Mouse (Mus musculus) stomach, postnatal 0 days (tissue): Measurements from ENCODE around the gene Myh3.

Experiments used
- CTCF ChIP-seq: IDR thresholded peaks from 2 replicates; pipeline ENCODE4 v1.5.1; 2016; ENCODE audit warnings: antibody characterized with exemption, low read depth, mild to moderate bottlenecking, moderate library complexity
- EP300 ChIP-seq: optimal IDR thresholded peaks from 2 replicates; pipeline ENCODE3; 2016; ENCODE audit warnings: antibody characterized with exemption

- TF ChIP-seq CTCF (no peak), EP300 (no peak)
These were observed 73.1 kb downstream of the Myh3 start for GRCm38 (mm10) chr11:67151159-67151558.
